Mouse (Mus musculus) midbrain, embryonic 11.5 days (tissue): ENCODE results near the gene Sugct. TPM values are rescaled to one million over a fixed set of nuclear protein-coding genes. Genes with fewer than 3 reads are reported as not detected.

Experiments
- ATAC-seq: fragments of 200-750 bp; cut with Nextera tagmentation; 2 replicates; pipeline ENCODE4 v1.8.0; 2017; ENCODE audit warnings: moderate TSS enrichment, moderate library complexity; ENCODE audit not compliant: low FRiP score
- DNase-seq: peaks from one replicate; pipeline ENCODE4 v3.0.0; 2015; ENCODE audit warnings: low spot score; ENCODE audit errors: missing footprints
- H3K27ac ChIP-seq: fragments of 300-500 bp; sonication (generic); 2 replicates; pipeline ENCODE4 v1.5.1; 2014; ENCODE audit warnings: low read depth, low read length
- H3K27me3 ChIP-seq: fragments of 300-500 bp; sonication (generic); 2 replicates; pipeline ENCODE4 v1.6.1; 2014; ENCODE audit warnings: mild to moderate bottlenecking, low read length, moderate library complexity, mixed read lengths; ENCODE audit not compliant: control insufficient read depth, insufficient read depth
- H3K36me3 ChIP-seq: fragments of 300-500 bp; sonication (generic); 2 replicates; pipeline ENCODE4 v1.6.1; 2014; ENCODE audit warnings: mild to moderate bottlenecking, low read length, moderate library complexity, mixed read lengths; ENCODE audit not compliant: control insufficient read depth, insufficient read depth
- H3K4me1 ChIP-seq: fragments of 300-500 bp; sonication (generic); 2 replicates; pipeline ENCODE4 v1.6.1; 2014; ENCODE audit warnings: low read length; ENCODE audit not compliant: control insufficient read depth, insufficient read depth
- H3K4me2 ChIP-seq: fragments of 300-500 bp; sonication (generic); 2 replicates; pipeline ENCODE4 v1.6.1; 2014; ENCODE audit warnings: mild to moderate bottlenecking, moderate library complexity
- H3K4me3 ChIP-seq: fragments of 300-500 bp; sonication (generic); 2 replicates; pipeline ENCODE4 v1.5.1; 2014; ENCODE audit warnings: low read depth, low read length
- H3K9ac ChIP-seq: fragments of 300-500 bp; sonication (generic); 2 replicates; pipeline ENCODE4 v1.6.1; 2014; ENCODE audit warnings: low read length
- H3K9me3 ChIP-seq: fragments of 300-500 bp; sonication (generic); 2 replicates; pipeline ENCODE4 v1.6.1; 2016; ENCODE audit warnings: low read length; ENCODE audit not compliant: control insufficient read depth
- WGBS: fragments of 180-500 bp; shearing (Covaris S2); extraction: QIAGEN DNeasy Blood & Tissue Kit; methylation state at CpG from one replicate; pipeline ENCODE4 v1.1.7; 2014; 5-methylcytosine and 5-hydroxymethylcytosine counted together
- polyA plus RNA-seq: library from polyadenylated mRNA; unstranded; fragments of >200 nt; fragmentation: Nextera tagmentation; extraction: Ambion mirVana; gene quantifications from 2 replicates; pipeline ENCODE4 v1.2.1, GENCODE M21; 2014

Sugct gene
- polyA plus RNA-seq, 1 experiment from 2014 or later = 3.3 TPM

GRCm38 (mm10) chr13:16937422-16938202, 757.7 kb downstream of the Sugct start:
- Histone ChIP-seq H3K9ac (no peak overlapping the region), H3K4me3 (no peak overlapping the region), H3K36me3 (no peaks in the 10 kb centered on the region), H3K9me3 (no peaks in the 10 kb centered on the region), H3K4me1 (no peaks in the 10 kb centered on the region), H3K4me2 (no peak overlapping the region), H3K27me3 (no peaks in the 10 kb centered on the region), H3K27ac (no peak overlapping the region)
- DNase-seq (no peak), ATAC-seq (no peak)
- WGBS = 91% methylated on average over 11 of the region's 11 CpGs

- no peaks in the 10 kb centered on the region for H3K27me3 ChIP-seq
- H3K9me3 ChIP-seq = no peaks in the 10 kb centered on the region
- ATAC-seq (no peak), DNase-seq (no peak)
- no peak overlapping the region for H3K4me3 ChIP-seq
- H3K4me1 ChIP-seq = no peaks in the 10 kb centered on the region
- H3K36me3 ChIP-seq = no peaks in the 10 kb centered on the region
- H3K27ac ChIP-seq = no peak overlapping the region
- no peak overlapping the region for H3K4me2 ChIP-seq
- 83% methylated on average over 1 of the region's 1 CpGs for whole genome bisulfite sequencing
- H3K9ac ChIP-seq = no peak overlapping the region
Observed at GRCm38 (mm10) chr13:16935029-16935428, 760.3 kb downstream of the Sugct start.

GRCm38 (mm10) chr13:16933600-16933999, 761.8 kb downstream of the Sugct start:
- no peak overlapping the region for H3K4me3 ChIP-seq
- no peaks in the 10 kb centered on the region for H3K36me3 ChIP-seq
- no peak for DNase-seq
- H3K9me3 ChIP-seq = no peaks in the 10 kb centered on the region
- no peak for ATAC-seq
- H3K9ac ChIP-seq = no peak overlapping the region
- H3K4me2 ChIP-seq = no peak overlapping the region
- no peaks in the 10 kb centered on the region for H3K27me3 ChIP-seq
- 92% methylated on average over 4 of the region's 4 CpGs for WGBS
- no peaks in the 10 kb centered on the region for H3K4me1 ChIP-seq
- H3K27ac ChIP-seq = no peak overlapping the region

DNA sequence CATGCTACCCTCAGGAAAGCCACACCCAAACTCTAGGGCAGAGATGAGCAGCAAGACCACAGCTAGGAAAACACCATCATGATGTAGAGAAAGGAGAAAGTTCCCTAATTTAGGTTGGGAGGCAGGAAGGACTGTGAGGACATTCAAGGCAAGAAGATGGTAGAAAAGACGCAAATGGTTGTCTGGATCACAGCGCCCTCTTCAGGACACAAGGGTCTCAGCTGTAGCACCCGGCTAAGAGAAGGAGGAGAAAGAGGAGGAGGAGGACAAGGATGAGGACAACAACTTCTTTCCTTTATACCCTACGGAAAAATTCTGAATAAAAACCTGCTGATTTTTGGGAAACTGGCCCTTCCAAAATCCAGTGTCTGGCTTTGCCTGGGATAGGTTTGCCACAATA, 774.0 kb downstream of the Sugct start:
- H3K27me3 ChIP-seq = no peaks in the 10 kb centered on the region
- no peak overlapping the region for H3K4me2 ChIP-seq
- no peak overlapping the region for H3K4me3 ChIP-seq
- no peaks in the 10 kb centered on the region for H3K4me1 ChIP-seq
- WGBS = 37% methylated on average over 4 of the region's 4 CpGs
- no peak overlapping the region for H3K27ac ChIP-seq
- peak; percentile 65 for DNase-seq
- H3K36me3 ChIP-seq = no peaks in the 10 kb centered on the region
- no peak for ATAC-seq
- H3K9me3 ChIP-seq = no peaks in the 10 kb centered on the region
- no peak overlapping the region for H3K9ac ChIP-seq

GRCm38 (mm10) chr13:16915697-16916096, 779.7 kb downstream of the Sugct start:
- H3K9ac ChIP-seq = no peak overlapping the region
- no peak overlapping the region for H3K27ac ChIP-seq
- no peak for DNase-seq

DNA sequence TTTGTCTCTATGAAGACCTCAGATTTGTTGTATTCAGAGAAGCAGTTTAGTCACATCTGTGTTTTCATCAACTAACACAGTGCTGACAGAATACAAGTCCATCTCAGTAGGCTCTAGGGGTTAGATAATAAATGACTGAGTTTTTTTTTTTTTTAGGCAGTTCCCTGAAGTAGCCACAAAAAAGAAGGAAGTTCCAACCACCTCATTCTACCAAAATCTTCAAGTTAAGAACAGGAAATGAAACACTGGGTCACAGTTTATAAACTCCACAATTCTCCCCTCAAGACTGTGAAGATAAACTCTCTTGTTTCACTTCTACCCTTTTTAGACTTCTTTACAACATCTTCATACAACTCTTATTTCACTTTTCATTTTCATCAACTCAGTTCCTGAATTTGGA, 783.1 kb downstream of the Sugct start:
- Histone ChIP-seq H3K9me3 (no peaks in the 10 kb centered on the region), H3K27me3 (no peaks in the 10 kb centered on the region), H3K9ac (no peak overlapping the region), H3K36me3 (no peaks in the 10 kb centered on the region), H3K4me3 (no peak overlapping the region), H3K4me1 (no peaks in the 10 kb centered on the region), H3K4me2 (no peak overlapping the region), H3K27ac (no peak overlapping the region)
- DNase-seq (no peak), ATAC-seq (no peak)

More at GRCm38 (mm10) chr13:16915697-16916096, 779.7 kb downstream of the Sugct start:
- no peak overlapping the region for H3K4me3 ChIP-seq
- no peaks in the 10 kb centered on the region for H3K4me1 ChIP-seq
- H3K36me3 ChIP-seq = no peaks in the 10 kb centered on the region
- no peaks in the 10 kb centered on the region for H3K27me3 ChIP-seq
- ATAC-seq = no peak
- H3K4me2 ChIP-seq = no peak overlapping the region
- no peaks in the 10 kb centered on the region for H3K9me3 ChIP-seq

DNA sequence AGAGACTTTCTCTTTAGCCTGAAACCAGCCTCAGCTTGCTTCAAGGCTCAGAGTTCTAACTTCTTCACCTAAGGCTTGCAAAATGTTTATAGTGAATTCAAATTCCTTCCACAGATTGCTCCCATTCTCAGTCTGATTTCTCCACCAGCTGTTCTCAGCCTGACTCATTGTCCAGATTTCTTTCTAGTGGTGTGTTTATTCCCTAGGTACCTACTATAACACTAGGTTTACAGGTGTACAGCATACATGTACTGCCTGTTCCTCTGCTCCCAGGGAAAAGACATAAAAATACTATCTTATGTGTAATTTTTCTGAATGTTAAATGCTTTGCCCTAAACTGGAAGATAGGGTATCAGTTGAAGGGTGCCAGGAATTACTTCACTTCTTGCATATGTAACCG, 788.4 kb downstream of the Sugct start:
- Histone ChIP-seq H3K27me3 (no peaks in the 10 kb centered on the region), H3K27ac (no peak overlapping the region), H3K4me1 (no peaks in the 10 kb centered on the region), H3K9ac (no peak overlapping the region), H3K36me3 (no peaks in the 10 kb centered on the region), H3K4me3 (no peak overlapping the region), H3K4me2 (no peak overlapping the region), H3K9me3 (no peaks in the 10 kb centered on the region)
- WGBS = 95% methylated on average over 1 of the region's 1 CpGs
- no peak for DNase-seq
- no peak for ATAC-seq

DNA sequence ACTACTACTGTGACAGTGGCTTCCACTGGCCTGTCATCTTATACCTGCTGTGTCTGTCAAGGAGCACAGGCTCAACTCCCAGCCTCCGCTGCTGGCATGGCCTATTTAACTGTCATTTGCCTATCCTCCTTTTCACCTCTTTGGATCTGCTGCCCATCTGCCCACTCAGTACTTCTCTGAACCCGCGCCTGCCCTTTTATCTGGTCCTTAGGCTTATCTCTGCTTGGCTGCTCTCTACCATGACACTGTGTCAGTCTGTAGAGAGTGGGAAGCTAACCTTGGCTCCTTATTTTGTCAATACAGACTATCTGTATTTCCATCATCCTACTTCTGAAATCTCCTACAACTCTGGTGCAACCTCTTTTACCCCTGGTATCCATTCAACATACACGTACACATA, 793.9 kb downstream of the Sugct start:
- H3K27me3 ChIP-seq = no peaks in the 10 kb centered on the region
- H3K4me3 ChIP-seq = no peak overlapping the region
- H3K27ac ChIP-seq = no peak overlapping the region
- H3K4me2 ChIP-seq = no peak overlapping the region
- no peaks in the 10 kb centered on the region for H3K36me3 ChIP-seq
- no peak for ATAC-seq
- H3K4me1 ChIP-seq = no peaks in the 10 kb centered on the region
- no peak overlapping the region for H3K9ac ChIP-seq
- no peaks in the 10 kb centered on the region for H3K9me3 ChIP-seq
- WGBS = 78% methylated on average over 4 of the region's 4 CpGs
- no peak for DNase-seq

- Histone ChIP-seq H3K9me3 (no peaks in the 10 kb centered on the region), H3K36me3 (no peaks in the 10 kb centered on the region), H3K4me1 (no peaks in the 10 kb centered on the region)
Observed at GRCm38 (mm10) chr13:16898084-16898792, 797.1 kb downstream of the Sugct start.

More at GRCm38 (mm10) chr13:16898084-16898792, 797.1 kb downstream of the Sugct start:
- no peak overlapping the region for H3K27ac ChIP-seq
- no peak overlapping the region for H3K4me2 ChIP-seq
- ATAC-seq (no peak), DNase-seq (no peak)
- H3K4me3 ChIP-seq = no peak overlapping the region
- H3K9ac ChIP-seq = no peak overlapping the region
- no peaks in the 10 kb centered on the region for H3K27me3 ChIP-seq
